ENCODE assay signal across 11 mouse cellular contexts in genomic region chr11:117119723-117120122, GRCm38 (mm10). TPM values are rescaled to one million over a fixed set of nuclear protein-coding genes. Genes with fewer than 3 reads are reported as not detected.
A peak's percentile ranks its signal among the peaks of the same experiment; 100 is the strongest.
DNase-seq lines count a peak whose midpoint lies in the region; ATAC-seq and TF ChIP-seq lines count a peak whose summit lies in the region.
"Had no signal": no experiment of that assay in that cellular context is flagged by ENCODE, and none has a peak within 500 bp of the region (broad histone marks: within the 10 kb centered on the region; RNA-seq: fewer than 3 reads in every experiment).

No protein-coding gene starts in this region.

- no peaks in the 10 kb centered on the region for H3K27me3 ChIP-seq in heart, embryonic 12.5 days (replicated peaks)
- H3K27me3 ChIP-seq in lung, embryonic 14.5 days (ENCODE audit: insufficient read depth, low read length): no peaks in the 10 kb centered on the region
- no peaks in the 10 kb centered on the region for H3K27me3 ChIP-seq in embryonic facial prominence, embryonic 14.5 days (replicated peaks; ENCODE audit: control insufficient read depth, insufficient read depth, low read length)
- no peaks in the 10 kb centered on the region for H3K27me3 ChIP-seq in stomach, postnatal 0 days (ENCODE audit: control insufficient read depth, insufficient read depth, low read length)
- H3K27me3 ChIP-seq: forebrain, embryonic 15.5 days had no signal

- H3K27ac ChIP-seq in heart, embryonic 12.5 days (ENCODE audit: poor library complexity, severe bottlenecking): peak overlapping the region; percentile 75
- peak overlapping the region; percentile 16; the same call in 1 of the 2 replicates for H3K27ac ChIP-seq in lung, embryonic 14.5 days (ENCODE audit: low read depth)
- no peak overlapping the region for H3K27ac ChIP-seq in embryonic facial prominence, embryonic 14.5 days (replicated peaks; ENCODE audit: low read depth, low read length)
- H3K27ac ChIP-seq in stomach, postnatal 0 days (replicated peaks): no peak overlapping the region
- H3K27ac ChIP-seq: forebrain, embryonic 15.5 days had no signal

- WGBS in heart, embryonic 12.5 days: 55% methylated on average over 5 of the region's 5 CpGs
- WGBS in lung, embryonic 14.5 days: 39% methylated on average over 5 of the region's 5 CpGs
- 45% methylated on average over 3 of the region's 5 CpGs for WGBS in embryonic facial prominence, embryonic 14.5 days
- 48% methylated on average over 5 of the region's 5 CpGs for WGBS in stomach, postnatal 0 days

- peak overlapping the region; percentile 56; the same call in 1 of the 2 replicates for H3K9ac ChIP-seq in heart, embryonic 12.5 days
- no peak overlapping the region for H3K9ac ChIP-seq in lung, embryonic 14.5 days
- peak overlapping the region; percentile 38; the same call in 1 of the 2 replicates for H3K9ac ChIP-seq in embryonic facial prominence, embryonic 14.5 days (ENCODE audit: low read depth, low read length)
- H3K9ac ChIP-seq in stomach, postnatal 0 days (ENCODE audit: low read length): no peak overlapping the region

- peak overlapping the region; percentile 18; the same call in 1 of the 2 replicates for H3K4me2 ChIP-seq in heart, embryonic 12.5 days
- peak overlapping the region; percentile 7; the same call in 1 of the 2 replicates for H3K4me2 ChIP-seq in lung, embryonic 14.5 days
- H3K4me2 ChIP-seq in embryonic facial prominence, embryonic 14.5 days (ENCODE audit: low read depth, low read length): no peak overlapping the region
- H3K4me2 ChIP-seq in stomach, postnatal 0 days (replicated peaks; ENCODE audit: low read depth): no peak overlapping the region
- H3K4me2 ChIP-seq: forebrain, embryonic 15.5 days had no signal

- DNase-seq in heart, adult 18-20 months: no peak
- no peak for DNase-seq in lung, embryonic 14.5 days
- no peak for DNase-seq in lung, postnatal 25 days (ENCODE audit: low spot score)
- DNase-seq in embryonic facial prominence, embryonic 14.5 days (ENCODE audit: low spot score): peak; percentile 55
- peak; percentile 61 for DNase-seq in stomach, postnatal 0 days (ENCODE audit: low spot score)
- DNase-seq in urinary bladder, postnatal 10 days (ENCODE audit: low spot score): no peak
- DNase-seq: layer of hippocampus, adult 9-11 months had no signal

- ATAC-seq in heart, embryonic 12.5 days (ENCODE audit: insufficient number of reproducible peaks, low FRiP score): no peak
- no peak for ATAC-seq in lung, embryonic 14.5 days (ENCODE audit: insufficient read depth)
- ATAC-seq in embryonic facial prominence, embryonic 14.5 days (ENCODE audit: low read depth): no peak
- ATAC-seq in stomach, postnatal 0 days (ENCODE audit: low FRiP score, low TSS enrichment): no peak
- ATAC-seq: activated CD4-positive, CD25-positive, alpha-beta regulatory T cell, adult 4 months; forebrain, embryonic 15.5 days; hindbrain, embryonic 16.5 days had no signal

- no peak overlapping the region for H3K4me3 ChIP-seq in heart, embryonic 12.5 days
- no peak overlapping the region for H3K4me3 ChIP-seq in lung, embryonic 14.5 days (ENCODE audit: low read depth, low read length)
- H3K4me3 ChIP-seq in embryonic facial prominence, embryonic 14.5 days (ENCODE audit: low read depth, low read length): no peak overlapping the region
- H3K4me3 ChIP-seq in stomach, postnatal 0 days (ENCODE audit: low read depth, low read length): no peak overlapping the region
- H3K4me3 ChIP-seq: forebrain, embryonic 15.5 days had no signal

- no peak for TF ChIP-seq EP300 in stomach, postnatal 0 days (optimal IDR thresholded peaks at IDR 0.05)

- H3K36me3 ChIP-seq in heart, embryonic 12.5 days: peaks cover 24% of the 10 kb centered on the region
- peaks cover 41% of the 10 kb centered on the region for H3K36me3 ChIP-seq in lung, embryonic 14.5 days (ENCODE audit: insufficient read depth)
- H3K36me3 ChIP-seq in embryonic facial prominence, embryonic 14.5 days (ENCODE audit: control insufficient read depth, insufficient read depth, low read length): peaks cover 14% of the 10 kb centered on the region
- 0 out of 2 replicates have a peak, but pooled peaks cover 9% of the 10 kb centered on the region for H3K36me3 ChIP-seq in stomach, postnatal 0 days (ENCODE audit: control insufficient read depth, insufficient read depth, low read length)

- H3K4me1 ChIP-seq in heart, embryonic 12.5 days (replicated peaks): peaks cover 87% of the 10 kb centered on the region
- H3K4me1 ChIP-seq in lung, embryonic 14.5 days (ENCODE audit: insufficient read depth): peaks cover 53% of the 10 kb centered on the region
- peaks cover 72% of the 10 kb centered on the region for H3K4me1 ChIP-seq in embryonic facial prominence, embryonic 14.5 days (ENCODE audit: control insufficient read depth, insufficient read depth, low read length)
- H3K4me1 ChIP-seq in stomach, postnatal 0 days (replicated peaks; ENCODE audit: control insufficient read depth, insufficient read depth): peaks cover 16% of the 10 kb centered on the region

- no peak for TF ChIP-seq CTCF in lung, embryonic 14.5 days (IDR thresholded peaks at IDR 0.05; ENCODE audit: low read depth)
- TF ChIP-seq CTCF in stomach, postnatal 0 days (IDR thresholded peaks at IDR 0.05; ENCODE audit: low read depth): no peak

- no peaks in the 10 kb centered on the region for H3K9me3 ChIP-seq in heart, embryonic 12.5 days (replicated peaks)
- no peaks in the 10 kb centered on the region for H3K9me3 ChIP-seq in lung, embryonic 14.5 days (ENCODE audit: low read depth, low read length)
- no peaks in the 10 kb centered on the region for H3K9me3 ChIP-seq in embryonic facial prominence, embryonic 14.5 days (ENCODE audit: control insufficient read depth, low read length)
- H3K9me3 ChIP-seq in stomach, postnatal 0 days (ENCODE audit: control insufficient read depth, low read length): no peaks in the 10 kb centered on the region
- H3K9me3 ChIP-seq: forebrain, embryonic 15.5 days had no signal

RNA-seq across cellular contexts. Expression of gene Sec14l1, which starts 4.8 kb away (rescaled TPM):
- 53.4 and 56.6 TPM in 2 replicates for polyA plus RNA-seq in heart, embryonic 12.5 days (2016; fragmentation: Nextera tagmentation; extraction: Ambion mirVana)
- total RNA-seq in heart, adult 18-20 months (2021): 10 to 100 TPM; 86.8 to 98.2 TPM
- 44.3 and 46.2 TPM in 2 replicates for polyA plus RNA-seq in lung, embryonic 14.5 days (2014; fragmentation: Nextera tagmentation; extraction: Ambion mirVana)
- polyA plus RNA-seq in embryonic facial prominence, embryonic 14.5 days (2014; fragmentation: Nextera tagmentation; extraction: Ambion mirVana): 43.8 and 45.4 TPM in 2 replicates
- 28.4 and 30.5 TPM in 2 replicates for polyA plus RNA-seq in stomach, postnatal 0 days (2015; fragmentation: Nextera tagmentation; extraction: Ambion mirVana)

Comparison
In these comparisons a context has a peak if more than half of its experiments do, and no peak if none do; other contexts are left out.
1. H3K27ac ChIP-seq: peak in heart, embryonic 12.5 days (single experiment) and lung, embryonic 14.5 days (single experiment); none in embryonic facial prominence, embryonic 14.5 days (single experiment) and stomach, postnatal 0 days (single experiment).
2. H3K4me2 ChIP-seq: peak in heart, embryonic 12.5 days (single experiment) and lung, embryonic 14.5 days (single experiment); none in embryonic facial prominence, embryonic 14.5 days (single experiment) and stomach, postnatal 0 days (single experiment).
3. H3K9ac ChIP-seq: peak in heart, embryonic 12.5 days (single experiment) and embryonic facial prominence, embryonic 14.5 days (single experiment); none in lung, embryonic 14.5 days (single experiment) and stomach, postnatal 0 days (single experiment).
4. DNase-seq: peak in embryonic facial prominence, embryonic 14.5 days (single experiment) and stomach, postnatal 0 days (single experiment); none in heart, adult 18-20 months (0 of 2), lung, embryonic 14.5 days (single experiment), lung, postnatal 25 days (single experiment) and urinary bladder, postnatal 10 days (single experiment).